Mouse (Mus musculus) c-Kit-negative CD71-positive TER-119-positive erythroid progenitor cells, embryonic 14.5 days (primary cell): Measurements from ENCODE around the gene B3galt2.

ENCODE experiments used
- DNase-seq: peaks from one replicate; pipeline ENCODE4 v3.0.0-alpha.2; 2013; ENCODE audit warnings: low read depth, low spot score

The B3galt2 gene

GRCm38 (mm10) chr1:143702741-143703262 is 62.3 kb downstream of the B3galt2 start, which contains the start of gene Cdc73:
Cdc73 (minus strand) TSS chr1:143702893.
- peak; percentile 86 for DNase-seq
